Mouse (Mus musculus) brain, embryonic 14.5 days (tissue): ENCODE measurements at regions not wholly inside any gene's neighbourhood (a gene's known extent, or its start where the extent isn't known, plus 50 kb on each side); places are given as distances from the start of the nearest gene placed in this dataset.

Experiments used
- CTCF ChIP-seq: fragments of 200-500 bp; IDR thresholded peaks from 2 replicates; pipeline ENCODE4 v1.5.1; 2012; ENCODE audit warnings: inconsistent platforms, mild to moderate bottlenecking, moderate library complexity, borderline replicate concordance; ENCODE audit not compliant: insufficient read depth, insufficient read length; ENCODE audit errors: extremely low read depth
- POLR2A ChIP-seq: fragments of 200-500 bp; IDR thresholded peaks from 2 replicates; pipeline ENCODE4 v1.6.1; 2012; ENCODE audit warnings: mild to moderate bottlenecking, inconsistent platforms, borderline replicate concordance; ENCODE audit not compliant: poor library complexity, insufficient read depth, insufficient read length, severe bottlenecking; ENCODE audit errors: extremely low read depth

- no peak for TF ChIP-seq CTCF
- no peak for TF ChIP-seq POLR2A
Measured at GRCm38 (mm10) chr10:126521836-126522815, 379.0 kb downstream of the Atp23 start.
